Mouse (Mus musculus): ENCODE results near the gene Tagln2.

Tagln2 gene

GRCm38 (mm10) chr1:172481111-172481510 lies 18.7 kb upstream of the Tagln2 start:
- DNase-seq (ENCODE audit: low read depth, low spot score), result no peak

GRCm38 (mm10) chr1:172481540-172482280 lies 18.1 kb upstream of the Tagln2 start, which contains the start of gene Igsf9:
Igsf9 (plus strand) TSS chr1:172481788.
- peak; percentile 98 for DNase-seq (ENCODE audit: low read depth, low spot score)

- no peak for DNase-seq (ENCODE audit: low read depth, low spot score)
Measured at GRCm38 (mm10) chr1:172482518-172483360, 17.1 kb upstream of the Tagln2 start.

GRCm38 (mm10) chr1:172483361-172483660 lies 16.5 kb upstream of the Tagln2 start:
- DNase-seq (ENCODE audit: low read depth, low spot score), result peak; percentile 38

GRCm38 (mm10) chr1:172484236-172484635 lies 15.6 kb upstream of the Tagln2 start:
- DNase-seq (ENCODE audit: low read depth, low spot score), result no peak

- DNase-seq (ENCODE audit: low read depth, low spot score), result no peak
Measured at GRCm38 (mm10) chr1:172484671-172485070, 15.2 kb upstream of the Tagln2 start.

- DNase-seq (ENCODE audit: low read depth, low spot score), result no peak
Measured at GRCm38 (mm10) chr1:172485821-172486220, 14.0 kb upstream of the Tagln2 start.

GRCm38 (mm10) chr1:172486236-172486635 lies 13.6 kb upstream of the Tagln2 start:
- DNase-seq (ENCODE audit: low read depth, low spot score), result no peak

- DNase-seq (ENCODE audit: low read depth, low spot score), result no peak
Measured at GRCm38 (mm10) chr1:172486651-172487050, 13.2 kb upstream of the Tagln2 start.

- no peak for DNase-seq (ENCODE audit: low read depth, low spot score)
Measured at GRCm38 (mm10) chr1:172487859-172488258, 12.0 kb upstream of the Tagln2 start.

GRCm38 (mm10) chr1:172488831-172489230 lies 11.0 kb upstream of the Tagln2 start:
- DNase-seq (ENCODE audit: low read depth, low spot score), result no peak

GRCm38 (mm10) chr1:172489585-172490250 lies 10.1 kb upstream of the Tagln2 start:
- DNase-seq (ENCODE audit: low read depth, low spot score), result no peak

GRCm38 (mm10) chr1:172490261-172490661 lies 9.6 kb upstream of the Tagln2 start:
- peak; percentile 91 for DNase-seq (ENCODE audit: low read depth, low spot score)

GRCm38 (mm10) chr1:172492047-172492446 lies 7.8 kb upstream of the Tagln2 start:
- no peak for DNase-seq (ENCODE audit: low read depth, low spot score)

GRCm38 (mm10) chr1:172493516-172493915 lies 6.3 kb upstream of the Tagln2 start:
- no peak for DNase-seq (ENCODE audit: low read depth, low spot score)

- peak; percentile 59 for DNase-seq (ENCODE audit: low read depth, low spot score)
Measured at GRCm38 (mm10) chr1:172496030-172496429, 3.8 kb upstream of the Tagln2 start.

GRCm38 (mm10) chr1:172497428-172497827 lies 2.4 kb upstream of the Tagln2 start:
- DNase-seq (ENCODE audit: low read depth, low spot score), result no peak

GRCm38 (mm10) chr1:172500451-172501370 lies 864 bp downstream of the Tagln2 start:
- peak; percentile 55 for DNase-seq (ENCODE audit: low read depth, low spot score)

- DNase-seq (ENCODE audit: low read depth, low spot score), result peak; percentile 82
Measured at GRCm38 (mm10) chr1:172501371-172502144, 1.7 kb downstream of the Tagln2 start.

All from ES-CJ7 (cell line).